Mouse (Mus musculus) Patski (cell line): ENCODE data around the gene Gm5617. TPM values are rescaled to one million over a fixed set of nuclear protein-coding genes. Genes with fewer than 3 reads are reported as not detected.
"Not testable (repeated sequence)": the region's sequence is repeated elsewhere in the genome, so short reads cannot be mapped to it uniquely, and the experiment has no call there.

Source experiments
- ATAC-seq: fragments of 100-300 bp; one replicate; pipeline ENCODE4 v1.8.0; 2021
- CTCF ChIA-PET: fragments of 350-600 bp; sonication (Branson Sonifier 250); formaldehyde crosslinking; loops from one replicate; lab custom pipeline; 2022; ENCODE audit warnings: inconsistent platforms; lab: Charles Lee
- POLR2A ChIA-PET: fragments of 350-600 bp; sonication (Branson Sonifier 250); formaldehyde crosslinking; loops from one replicate; lab custom pipeline; 2022; ENCODE audit warnings: antibody characterized with exemption, inconsistent platforms; lab: Charles Lee
- DNase-seq: peaks from one replicate; pipeline ENCODE4 v3.0.0-alpha.2; 2011; ENCODE audit warnings: low read depth, low spot score
- H3K27me3 ChIP-seq: fragments of 371-371 bp; one replicate; pipeline ENCODE4 v1.5.1; 2021
- CTCF ChIP-seq: fragments of 100-300 bp; IDR thresholded peaks from one replicate; pipeline ENCODE4 v1.5.1; 2021
- in situ Hi-C: fragments of 300-500 bp; cut with MboI; formaldehyde crosslinking; loops from 3 replicates; pipeline ENCODE4 v1.11.1; 2018; ENCODE audit warnings: low pct_unique_long_range_greater_than_20kb, mixed read lengths
- polyA plus RNA-seq: library from polyadenylated mRNA; unstranded; gene quantifications from one replicate; pipeline ENCODE4 v1.2.3, GENCODE M21; 2021

Gene Gm5617
- polyA plus RNA-seq, 1 experiment from 2014 or later = 17.0 TPM

GRCm38 (mm10) chr9:48531294-48531693 lies 36.1 kb downstream of the Gm5617 start:
- in situ Hi-C loops = no loop called here
- ATAC-seq (no peak), DNase-seq (no peak)
- TF ChIP-seq CTCF = no peak
- ChIA-PET POLR2A (no interaction called here), CTCF (interaction anchor here (1.5 kb wide), 1 partner anchor 14 kb away, joined by 4 read pairs; no protein-coding TSS in a partner anchor)
- no peaks in the 10 kb centered on the region for H3K27me3 ChIP-seq

DNA sequence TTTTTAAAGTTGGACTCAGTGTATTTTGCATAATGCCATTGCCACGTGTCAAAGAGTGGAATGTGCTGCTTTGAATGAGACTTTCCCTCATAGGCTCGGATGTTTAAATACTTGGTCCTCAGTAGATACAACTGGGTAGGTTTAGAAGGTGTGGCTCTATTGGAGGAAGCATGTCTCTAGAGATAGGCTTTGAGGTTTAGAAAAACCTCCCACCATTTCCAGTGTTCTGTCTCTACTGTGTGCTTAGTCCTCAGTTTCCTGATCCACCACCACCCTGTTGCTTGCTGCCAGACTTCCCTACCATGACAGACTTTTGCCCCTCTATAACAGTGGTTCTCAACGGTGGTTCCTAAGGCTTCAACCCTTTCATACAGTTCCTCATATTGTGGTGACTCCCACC lies 37.0 kb downstream of the Gm5617 start:
- ChIA-PET POLR2A (no interaction called here), CTCF (interaction anchor here (1.5 kb wide), 1 partner anchor 15 kb away, joined by 4 read pairs; no protein-coding TSS in a partner anchor)
- ATAC-seq = no peak
- in situ Hi-C loops = no loop called here
- no peaks in the 10 kb centered on the region for H3K27me3 ChIP-seq
- no peak for TF ChIP-seq CTCF
- DNase-seq = no peak

DNA sequence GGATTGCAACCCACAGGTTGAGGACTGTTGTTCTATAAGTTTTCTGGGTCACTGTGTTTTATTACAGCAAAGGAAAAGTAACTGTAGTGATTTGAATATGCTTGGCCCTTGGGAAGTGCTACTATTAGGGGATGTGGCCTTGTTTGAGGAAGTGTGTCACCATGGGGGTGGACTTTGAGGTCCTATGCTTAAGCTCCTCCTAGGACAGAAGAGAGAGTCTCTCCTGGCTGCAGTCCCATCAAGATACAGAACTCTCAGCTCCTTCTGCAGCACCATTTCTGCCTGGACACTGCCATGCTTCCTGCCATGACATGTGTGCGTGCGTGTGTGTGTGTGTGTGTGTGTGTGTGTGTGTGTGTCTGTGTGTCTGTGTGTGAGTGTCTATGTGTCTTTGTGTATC lies 37.5 kb downstream of the Gm5617 start:
- ChIA-PET CTCF (interaction anchor here (1.5 kb wide), 1 partner anchor 16 kb away, joined by 4 read pairs; no protein-coding TSS in a partner anchor), POLR2A (no interaction called here)
- ATAC-seq (no peak), DNase-seq (no peak)
- TF ChIP-seq CTCF = no peak
- no peaks in the 10 kb centered on the region for H3K27me3 ChIP-seq
- in situ Hi-C loops = no loop called here

GRCm38 (mm10) chr9:48536414-48536813 lies 41.2 kb downstream of the Gm5617 start:
- ATAC-seq (no peak), DNase-seq (no peak)
- in situ Hi-C loops = no loop called here
- ChIA-PET CTCF (interaction anchor here (1.4 kb wide), 1 partner anchor 20 kb away, joined by 3 read pairs; no protein-coding TSS in a partner anchor), POLR2A (no interaction called here)
- TF ChIP-seq CTCF = no peak
- no peaks in the 10 kb centered on the region for H3K27me3 ChIP-seq

GRCm38 (mm10) chr9:48537616-48538015 lies 42.4 kb downstream of the Gm5617 start:
- in situ Hi-C loops, H3K27me3 ChIP-seq, ATAC-seq, POLR2A ChIA-PET, DNase-seq: not testable (repeated sequence)
- CTCF ChIA-PET = interaction anchor here (1.4 to 1.6 kb wide), 2 partner anchors 19 to 81 kb away, joined by 3 read pairs; no protein-coding TSS in a partner anchor

DNA sequence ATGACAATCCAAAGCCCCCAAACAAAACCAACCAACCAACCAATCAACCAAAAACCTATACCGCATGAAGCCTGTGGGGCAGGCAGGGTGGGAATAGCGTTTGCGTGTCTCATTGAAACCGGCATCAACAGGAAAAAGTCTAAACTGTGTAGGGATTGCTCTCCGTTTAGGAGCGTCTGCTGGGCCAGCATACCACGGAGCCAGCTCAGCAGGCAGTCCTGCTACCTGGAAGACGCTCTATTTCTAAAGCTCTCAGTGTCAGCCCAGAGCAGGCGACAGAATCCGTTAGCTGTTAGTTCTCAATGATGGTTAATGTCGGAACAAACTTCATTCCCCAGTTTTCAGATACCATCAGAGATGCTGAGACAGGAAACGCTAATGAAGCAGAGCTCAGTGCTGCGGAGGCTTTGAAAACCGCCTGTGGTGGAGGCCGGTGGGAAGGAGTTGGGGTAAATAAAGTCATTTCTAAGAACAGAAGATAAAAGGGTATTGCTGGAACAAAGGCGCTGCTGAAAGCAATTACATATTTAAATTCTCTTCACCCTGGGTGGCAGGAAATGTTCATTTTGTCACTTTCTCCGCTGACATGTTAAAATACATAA lies 42.9 kb downstream of the Gm5617 start:
- no peak for TF ChIP-seq CTCF
- in situ Hi-C loops = no loop called here
- no peak for DNase-seq
- no peaks in the 10 kb centered on the region for H3K27me3 ChIP-seq
- ChIA-PET CTCF (interaction anchor here (1.6 kb wide), 1 partner anchor 80 kb away, joined by 3 read pairs; no protein-coding TSS in a partner anchor), POLR2A (no interaction called here)
- ATAC-seq = no peak

DNA sequence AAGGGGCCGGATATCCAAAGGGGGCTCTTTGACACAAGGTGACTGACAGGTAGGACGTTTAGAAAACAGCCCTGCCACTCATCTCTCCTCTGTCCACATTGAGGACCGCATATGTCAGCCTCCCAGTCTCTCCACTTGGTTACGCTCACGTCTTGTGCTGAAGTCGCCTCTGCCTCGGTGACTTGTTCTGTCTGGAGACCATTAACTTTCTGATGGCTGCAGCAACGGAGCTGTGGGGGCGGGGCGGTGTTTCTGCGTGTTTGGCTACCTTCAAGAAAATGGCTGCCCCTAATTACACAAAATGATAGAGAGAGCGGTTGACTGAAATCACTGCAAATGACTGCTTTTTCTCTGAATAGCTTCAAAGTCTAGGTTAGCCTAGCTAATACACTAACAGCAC lies 43.4 kb downstream of the Gm5617 start:
- no peak for DNase-seq
- POLR2A ChIA-PET = no interaction called here
- CTCF ChIA-PET = interaction anchor here (1.6 kb wide), 1 partner anchor 80 kb away, joined by 3 read pairs; no protein-coding TSS in a partner anchor
- H3K27me3 ChIP-seq = no peaks in the 10 kb centered on the region
- in situ Hi-C loops = no loop called here
- ATAC-seq = no peak
- no peak for TF ChIP-seq CTCF

Other genes starting within 250 kb of the Gm5617 start
- 0.10 TPM for gene Nxpe2, start 142.0 kb upstream of the Gm5617 start, polyA plus RNA-seq
- 166 TPM for gene Rexo2, start 14.8 kb upstream of the Gm5617 start, polyA plus RNA-seq
- gene Rbm7, start 143 bp upstream of the Gm5617 start, polyA plus RNA-seq = 57.6 TPM
- 28.4 TPM for gene Nnmt, start 109.7 kb downstream of the Gm5617 start, polyA plus RNA-seq